Mouse (Mus musculus): ENCODE data around the gene Nfix. TPM values are rescaled to one million over a fixed set of nuclear protein-coding genes. Genes with fewer than 3 reads are reported as not detected.

The Nfix gene
- polyA plus RNA-seq, 1 experiment from 2014 or later = 7.7 TPM

GRCm38 (mm10) chr8:84654597-84654996 lies 145.5 kb downstream of the Nfix start:
- Histone ChIP-seq H3K27me3 (ENCODE audit: control insufficient read depth, insufficient read depth, low read length) (no peaks in the 10 kb centered on the region), H3K9ac (ENCODE audit: low read length) (no peak overlapping the region), H3K27ac (ENCODE audit: low read depth, low read length) (peak overlapping the region; percentile 91), H3K36me3 (ENCODE audit: control insufficient read depth, insufficient read depth, low read length) (no peaks in the 10 kb centered on the region), H3K4me2 (ENCODE audit: low read depth, low read length, severe bottlenecking) (no peak overlapping the region), H3K4me3 (ENCODE audit: low read depth, low read length) (no peak overlapping the region), H3K4me1 (replicated peaks; ENCODE audit: control insufficient read depth, insufficient read depth, low read length) (peaks cover 22% of the 10 kb centered on the region), H3K9me3 (ENCODE audit: control insufficient read depth, low read length) (no peaks in the 10 kb centered on the region)
- no peak for ATAC-seq (replicated peaks; ENCODE audit: low FRiP score)
- 42% methylated on average over 4 of the region's 4 CpGs for WGBS
- DNase-seq (ENCODE audit: low spot score) = no peak

GRCm38 (mm10) chr8:84653092-84653631 lies 147.0 kb downstream of the Nfix start:
- ATAC-seq (replicated peaks; ENCODE audit: low FRiP score) (no peak), DNase-seq (ENCODE audit: low spot score) (no peak)
- 72% methylated on average over 9 of the region's 9 CpGs for WGBS
- Histone ChIP-seq H3K27me3 (ENCODE audit: control insufficient read depth, insufficient read depth, low read length) (no peaks in the 10 kb centered on the region), H3K27ac (ENCODE audit: low read depth, low read length) (no peak overlapping the region; the same call in 1 of the 2 replicates), H3K4me3 (ENCODE audit: low read depth, low read length) (no peak overlapping the region), H3K9me3 (ENCODE audit: control insufficient read depth, low read length) (no peaks in the 10 kb centered on the region), H3K36me3 (ENCODE audit: control insufficient read depth, insufficient read depth, low read length) (no peaks in the 10 kb centered on the region), H3K4me2 (ENCODE audit: low read depth, low read length, severe bottlenecking) (no peak overlapping the region), H3K4me1 (replicated peaks; ENCODE audit: control insufficient read depth, insufficient read depth, low read length) (peaks cover 22% of the 10 kb centered on the region), H3K9ac (ENCODE audit: low read length) (no peak overlapping the region)

- 42% methylated on average over 3 of the region's 3 CpGs for WGBS
- Histone ChIP-seq H3K36me3 (ENCODE audit: control insufficient read depth, insufficient read depth, low read length) (no peaks in the 10 kb centered on the region), H3K4me3 (ENCODE audit: low read depth, low read length) (no peak overlapping the region), H3K27me3 (ENCODE audit: control insufficient read depth, insufficient read depth, low read length) (no peaks in the 10 kb centered on the region), H3K9ac (ENCODE audit: low read length) (no peak overlapping the region), H3K4me2 (ENCODE audit: low read depth, low read length, severe bottlenecking) (no peak overlapping the region), H3K9me3 (ENCODE audit: control insufficient read depth, low read length) (no peaks in the 10 kb centered on the region), H3K27ac (ENCODE audit: low read depth, low read length) (no peak overlapping the region), H3K4me1 (replicated peaks; ENCODE audit: control insufficient read depth, insufficient read depth, low read length) (peaks cover 7% of the 10 kb centered on the region)
- ATAC-seq (replicated peaks; ENCODE audit: low FRiP score) (no peak), DNase-seq (ENCODE audit: low spot score) (no peak)
Measured at GRCm38 (mm10) chr8:84650213-84650612, 149.9 kb downstream of the Nfix start.

Other genes with a start within 250 kb of the Nfix start
- 67.3 and 68.7 TPM in 2 replicates for gene Ier2, start 137.5 kb downstream of the Nfix start, polyA plus RNA-seq (2014; fragmentation: Nextera tagmentation; extraction: Ambion mirVana)
- 52.7 and 72.3 TPM in 2 replicates for gene Trmt1, start 114.0 kb downstream of the Nfix start, polyA plus RNA-seq (2014; fragmentation: Nextera tagmentation; extraction: Ambion mirVana)
- 34.6 and 37.7 TPM in 2 replicates for gene Nacc1, start 112.5 kb downstream of the Nfix start, polyA plus RNA-seq (2014; fragmentation: Nextera tagmentation; extraction: Ambion mirVana)
- 5.0 and 5.7 TPM in 2 replicates for gene Lyl1, start 98.9 kb downstream of the Nfix start, polyA plus RNA-seq (2014; fragmentation: Nextera tagmentation; extraction: Ambion mirVana)
- 3.0 and 3.1 TPM in 2 replicates for gene G430095P16Rik, start 77.3 kb downstream of the Nfix start, polyA plus RNA-seq (2014; fragmentation: Nextera tagmentation; extraction: Ambion mirVana)
- 5.5 and 6.4 TPM in 2 replicates for gene Dand5, start 22.5 kb upstream of the Nfix start, polyA plus RNA-seq (2014; fragmentation: Nextera tagmentation; extraction: Ambion mirVana)
- gene Gadd45gip1, start 31.2 kb upstream of the Nfix start, polyA plus RNA-seq (2014; fragmentation: Nextera tagmentation; extraction: Ambion mirVana) = 41.0 and 44.3 TPM in 2 replicates
- gene Rad23a, start 40.3 kb upstream of the Nfix start, polyA plus RNA-seq (2014; fragmentation: Nextera tagmentation; extraction: Ambion mirVana) = 102 and 110 TPM in 2 replicates
- 722 and 731 TPM in 2 replicates for gene Calr, start 46.6 kb upstream of the Nfix start, polyA plus RNA-seq (2014; fragmentation: Nextera tagmentation; extraction: Ambion mirVana)
- 112 and 120 TPM in 2 replicates for gene Farsa, start 56.6 kb upstream of the Nfix start, polyA plus RNA-seq (2014; fragmentation: Nextera tagmentation; extraction: Ambion mirVana)
- gene Syce2, start 71.8 kb upstream of the Nfix start, polyA plus RNA-seq (2014; fragmentation: Nextera tagmentation; extraction: Ambion mirVana) = 86.2 and 87.8 TPM in 2 replicates
- gene Gcdh, start 93.6 kb upstream of the Nfix start, polyA plus RNA-seq (2014; fragmentation: Nextera tagmentation; extraction: Ambion mirVana) = 37.8 and 39.6 TPM in 2 replicates
- gene Klf1, start 101.6 kb upstream of the Nfix start, polyA plus RNA-seq (2014; fragmentation: Nextera tagmentation; extraction: Ambion mirVana) = 14.2 and 17.5 TPM in 2 replicates
- gene Dnase2a, start 108.2 kb upstream of the Nfix start, polyA plus RNA-seq (2014; fragmentation: Nextera tagmentation; extraction: Ambion mirVana) = 7.2 and 9.5 TPM in 2 replicates
- 14.2 and 15.9 TPM in 2 replicates for gene Mast1, start 137.0 kb upstream of the Nfix start, polyA plus RNA-seq (2014; fragmentation: Nextera tagmentation; extraction: Ambion mirVana)
- 0.19 and 0.36 TPM in 2 replicates for gene Rtbdn, start 146.6 kb upstream of the Nfix start, polyA plus RNA-seq (2014; fragmentation: Nextera tagmentation; extraction: Ambion mirVana)
- not detected in 2 replicates for gene Gm49661, start 169.1 kb upstream of the Nfix start, polyA plus RNA-seq (2014; fragmentation: Nextera tagmentation; extraction: Ambion mirVana)
- 1,226 and 1,312 TPM in 2 replicates for gene Prdx2, start 169.2 kb upstream of the Nfix start, polyA plus RNA-seq (2014; fragmentation: Nextera tagmentation; extraction: Ambion mirVana)
- gene Rnaseh2a, start 169.4 kb upstream of the Nfix start, polyA plus RNA-seq (2014; fragmentation: Nextera tagmentation; extraction: Ambion mirVana) = 128 and 147 TPM in 2 replicates
- gene Junb, start 178.4 kb upstream of the Nfix start, polyA plus RNA-seq (2014; fragmentation: Nextera tagmentation; extraction: Ambion mirVana) = 5.2 and 5.8 TPM in 2 replicates
- 14.8 and 15.5 TPM in 2 replicates for gene Hook2, start 190.3 kb upstream of the Nfix start, polyA plus RNA-seq (2014; fragmentation: Nextera tagmentation; extraction: Ambion mirVana)
- not detected in 2 replicates for gene Best2, start 214.2 kb upstream of the Nfix start, polyA plus RNA-seq (2014; fragmentation: Nextera tagmentation; extraction: Ambion mirVana)
- gene Asna1, start 224.9 kb upstream of the Nfix start, polyA plus RNA-seq (2014; fragmentation: Nextera tagmentation; extraction: Ambion mirVana) = 118 and 127 TPM in 2 replicates
- 170 and 172 TPM in 2 replicates for gene Trir, start 226.5 kb upstream of the Nfix start, polyA plus RNA-seq (2014; fragmentation: Nextera tagmentation; extraction: Ambion mirVana)
- 19.9 and 27.2 TPM in 2 replicates for gene Tnpo2, start 236.6 kb upstream of the Nfix start, polyA plus RNA-seq (2014; fragmentation: Nextera tagmentation; extraction: Ambion mirVana)